8 mouse cellular contexts compared by ENCODE assay signal in genomic region chr10:22173335-22174189, GRCm38 (mm10). TPM values are rescaled to one million over a fixed set of nuclear protein-coding genes. Genes with fewer than 3 reads are reported as not detected.
DNase-seq lines count a peak whose midpoint lies in the region; ATAC-seq lines count a peak whose summit lies in the region.
"Not testable (repeated sequence)": the region's sequence is repeated elsewhere in the genome, so short reads cannot be mapped to it uniquely, and the experiment has no call there.
"Had no signal": no experiment of that assay in that cellular context is flagged by ENCODE, and none has a peak within 500 bp of the region (broad histone marks: within the 10 kb centered on the region; RNA-seq: fewer than 3 reads in every experiment).

No protein-coding gene starts in this region.

- H3K4me2 ChIP-seq in embryonic facial prominence, embryonic 12.5 days (replicated peaks): peak overlapping the region; percentile 35
- H3K4me2 ChIP-seq in forebrain, embryonic 15.5 days (replicated peaks); limb, embryonic 11.5 days (ENCODE audit: low read depth, severe bottlenecking); midbrain, embryonic 16.5 days (ENCODE audit: low read length): not testable (repeated sequence)
- H3K4me2 ChIP-seq in heart, embryonic 14.5 days (ENCODE audit: low read length): peak overlapping the region; percentile 44
- H3K4me2 ChIP-seq in intestine, embryonic 14.5 days (ENCODE audit: low read length): peak overlapping the region; percentile 33; the same call in 1 of the 2 replicates
- H3K4me2 ChIP-seq in lung, embryonic 16.5 days (ENCODE audit: low read depth, low read length): 0 out of 2 replicates have a peak overlapping the region, but pooled peaks have one; percentile 20

- 10% methylated on average over 13 of the region's 17 CpGs for WGBS in embryonic facial prominence, embryonic 12.5 days
- WGBS in forebrain, embryonic 15.5 days: 16% methylated on average over 11 of the region's 17 CpGs
- WGBS in heart, embryonic 14.5 days: 12% methylated on average over 11 of the region's 17 CpGs
- 16% methylated on average over 11 of the region's 17 CpGs for WGBS in intestine, embryonic 14.5 days
- 12% methylated on average over 11 of the region's 17 CpGs for WGBS in limb, embryonic 11.5 days
- WGBS in lung, embryonic 16.5 days: 15% methylated on average over 11 of the region's 17 CpGs
- WGBS in midbrain, embryonic 16.5 days: 17% methylated on average over 11 of the region's 17 CpGs

- not testable (repeated sequence) for H3K9ac ChIP-seq in embryonic facial prominence, embryonic 12.5 days; forebrain, embryonic 15.5 days (replicated peaks); heart, embryonic 14.5 days (ENCODE audit: low read length); intestine, embryonic 14.5 days (ENCODE audit: low read length); limb, embryonic 11.5 days (ENCODE audit: low read length); lung, embryonic 16.5 days (ENCODE audit: low read length); midbrain, embryonic 16.5 days (ENCODE audit: low read depth, low read length)

- DNase-seq in intestine, embryonic 14.5 days (ENCODE audit: low spot score): peak; percentile 54
- not testable (repeated sequence) for DNase-seq in limb, embryonic 11.5 days (ENCODE audit: low spot score)

- H3K4me1 ChIP-seq in embryonic facial prominence, embryonic 12.5 days; forebrain, embryonic 15.5 days; heart, embryonic 14.5 days (ENCODE audit: control insufficient read depth in 2 of 2, insufficient read depth in 2 of 2, low read length in 2 of 2); intestine, embryonic 14.5 days (replicated peaks; ENCODE audit: control insufficient read depth, insufficient read depth, low read length); limb, embryonic 11.5 days (ENCODE audit: control insufficient read depth, insufficient read depth, low read length); lung, embryonic 16.5 days (replicated peaks; ENCODE audit: control insufficient read depth, insufficient read depth, low read length); midbrain, embryonic 16.5 days (ENCODE audit: control insufficient read depth, insufficient read depth, low read length): not testable (repeated sequence)

- H3K36me3 ChIP-seq in embryonic facial prominence, embryonic 12.5 days; forebrain, embryonic 15.5 days; heart, embryonic 14.5 days (ENCODE audit: control insufficient read depth, insufficient read depth, low read length); intestine, embryonic 14.5 days (ENCODE audit: control insufficient read depth, insufficient read depth, low read length); limb, embryonic 11.5 days (ENCODE audit: control insufficient read depth, insufficient read depth, low read length); lung, embryonic 16.5 days (ENCODE audit: control insufficient read depth, insufficient read depth, low read length); midbrain, embryonic 16.5 days (ENCODE audit: control insufficient read depth, insufficient read depth, low read length): not testable (repeated sequence)

- 0 out of 2 replicates have a peak, but pooled peaks have one; percentile 22 for ATAC-seq in embryonic facial prominence, embryonic 12.5 days (ENCODE audit: insufficient number of reproducible peaks, insufficient read depth, low FRiP score, low TSS enrichment)
- peak; percentile 77 for ATAC-seq in forebrain, embryonic 15.5 days (replicated peaks)
- peak; percentile 39; the same call in 1 of the 2 replicates for ATAC-seq in heart, embryonic 14.5 days (ENCODE audit: insufficient number of reproducible peaks, insufficient read depth, low FRiP score, low read depth)
- peak; percentile 76; the same call in 1 of the 2 replicates for ATAC-seq in intestine, embryonic 14.5 days (replicated peaks; ENCODE audit: low FRiP score, low TSS enrichment, low read depth)
- peak; percentile 78; the same call in 1 of the 2 replicates for ATAC-seq in limb, embryonic 11.5 days (ENCODE audit: insufficient number of reproducible peaks, low FRiP score, low TSS enrichment, low read depth)
- ATAC-seq in lung, embryonic 16.5 days (ENCODE audit: low read depth): peak; percentile 72; the same call in 1 of the 2 replicates
- 0 out of 2 replicates have a peak, but pooled peaks have one; percentile 42 for ATAC-seq in midbrain, embryonic 16.5 days

- H3K9me3 ChIP-seq in embryonic facial prominence, embryonic 12.5 days; forebrain, embryonic 15.5 days; heart, embryonic 14.5 days (ENCODE audit: control insufficient read depth, low read length); intestine, embryonic 14.5 days (ENCODE audit: control insufficient read depth, low read length); limb, embryonic 11.5 days (ENCODE audit: control insufficient read depth, low read length); lung, embryonic 16.5 days (ENCODE audit: control insufficient read depth, low read length); midbrain, embryonic 16.5 days (replicated peaks; ENCODE audit: control insufficient read depth, low read length, poor library complexity, severe bottlenecking): not testable (repeated sequence)

- H3K27ac ChIP-seq in embryonic facial prominence, embryonic 12.5 days; forebrain, embryonic 15.5 days (replicated peaks); heart, embryonic 14.5 days (replicated peaks in 1 of 2; ENCODE audit: control insufficient read depth in 1 of 2, insufficient read depth in 1 of 2, low read depth in 2 of 2, low read length in 2 of 2); intestine, embryonic 14.5 days (ENCODE audit: low read depth); limb, embryonic 11.5 days (replicated peaks; ENCODE audit: low read depth, low read length); lung, embryonic 16.5 days (ENCODE audit: low read length); midbrain, embryonic 16.5 days (ENCODE audit: low read length): not testable (repeated sequence)

- not testable (repeated sequence) for H3K27me3 ChIP-seq in embryonic facial prominence, embryonic 12.5 days; forebrain, embryonic 15.5 days; heart, embryonic 14.5 days (ENCODE audit: control insufficient read depth, insufficient read depth, low read length); intestine, embryonic 14.5 days (replicated peaks; ENCODE audit: control insufficient read depth, insufficient read depth, low read length); limb, embryonic 11.5 days (ENCODE audit: control insufficient read depth, insufficient read depth, low read length); lung, embryonic 16.5 days (ENCODE audit: control insufficient read depth, insufficient read depth, low read depth, low read length); midbrain, embryonic 16.5 days (ENCODE audit: control insufficient read depth, insufficient read depth, low read depth, low read length)

- not testable (repeated sequence) for H3K4me3 ChIP-seq in embryonic facial prominence, embryonic 12.5 days; forebrain, embryonic 15.5 days; intestine, embryonic 14.5 days (ENCODE audit: low read depth, low read length); limb, embryonic 11.5 days (ENCODE audit: low read depth, low read length); midbrain, embryonic 16.5 days (ENCODE audit: low read depth, low read length)
- peak overlapping the region in 1 of 2 experiments; percentile 13; a peak in 3 of 4 replicates for H3K4me3 ChIP-seq in heart, embryonic 14.5 days (ENCODE audit: control insufficient read depth in 1 of 2, insufficient read depth in 1 of 2, low read depth in 1 of 2, low read length in 2 of 2)
- H3K4me3 ChIP-seq in lung, embryonic 16.5 days (ENCODE audit: low read length): peak overlapping the region; percentile 15; the same call in 1 of the 2 replicates

RNA-seq across cellular contexts. Expression of gene H60b, which starts 15.2 kb away (rescaled TPM):
- polyA plus RNA-seq in embryonic facial prominence, embryonic 12.5 days (2016; fragmentation: Nextera tagmentation; extraction: Ambion mirVana): 0.37 and 0.73 TPM in 2 replicates
- polyA plus RNA-seq in forebrain, embryonic 15.5 days (2015; fragmentation: Nextera tagmentation; extraction: Ambion mirVana): 0.28 TPM in 1 of 2 replicates, not detected in the other
- polyA plus RNA-seq in heart, embryonic 14.5 days (2014; fragmentation: Nextera tagmentation; extraction: Ambion mirVana): 0.19 and 0.75 TPM in 2 replicates
- 0.28 and 0.55 TPM in 2 replicates for polyA plus RNA-seq in intestine, embryonic 14.5 days (2014; fragmentation: Nextera tagmentation; extraction: Ambion mirVana)
- polyA plus RNA-seq in limb, embryonic 11.5 days (2014; fragmentation: Nextera tagmentation; extraction: Ambion mirVana): 0.18 and 0.23 TPM in 2 replicates
- polyA plus RNA-seq in lung, embryonic 16.5 days (2015; fragmentation: Nextera tagmentation; extraction: Ambion mirVana): 0.99 and 1.6 TPM in 2 replicates
- 0.35 and 0.57 TPM in 2 replicates for polyA plus RNA-seq in midbrain, embryonic 16.5 days (2015; fragmentation: Nextera tagmentation; extraction: Ambion mirVana)
- polyA plus RNA-seq: spleen, adult 2 months had no signal

RNA-seq across cellular contexts. Expression of gene Raet1e, which starts 15.2 kb away (rescaled TPM):
- polyA plus RNA-seq in embryonic facial prominence, embryonic 12.5 days (2016; fragmentation: Nextera tagmentation; extraction: Ambion mirVana): 8.6 and 8.9 TPM in 2 replicates
- 0.73 and 0.90 TPM in 2 replicates for polyA plus RNA-seq in forebrain, embryonic 15.5 days (2015; fragmentation: Nextera tagmentation; extraction: Ambion mirVana)
- polyA plus RNA-seq in heart, embryonic 14.5 days (2014; fragmentation: Nextera tagmentation; extraction: Ambion mirVana): 1.6 and 2.7 TPM in 2 replicates
- polyA plus RNA-seq in intestine, embryonic 14.5 days (2014; fragmentation: Nextera tagmentation; extraction: Ambion mirVana): 4.7 and 6.6 TPM in 2 replicates
- 13.6 and 14.3 TPM in 2 replicates for polyA plus RNA-seq in limb, embryonic 11.5 days (2014; fragmentation: Nextera tagmentation; extraction: Ambion mirVana)
- polyA plus RNA-seq in lung, embryonic 16.5 days (2015; fragmentation: Nextera tagmentation; extraction: Ambion mirVana): 9.0 and 10.8 TPM in 2 replicates
- 0.46 and 1.2 TPM in 2 replicates for polyA plus RNA-seq in midbrain, embryonic 16.5 days (2015; fragmentation: Nextera tagmentation; extraction: Ambion mirVana)

RNA-seq across cellular contexts. Expression of gene E030030I06Rik, which starts 24.5 kb away (rescaled TPM):
- 13.6 and 19.9 TPM in 2 replicates for polyA plus RNA-seq in embryonic facial prominence, embryonic 12.5 days (2016; fragmentation: Nextera tagmentation; extraction: Ambion mirVana)
- polyA plus RNA-seq in forebrain, embryonic 15.5 days (2015; fragmentation: Nextera tagmentation; extraction: Ambion mirVana): 4.3 and 5.5 TPM in 2 replicates
- polyA plus RNA-seq in heart, embryonic 14.5 days (2014; fragmentation: Nextera tagmentation; extraction: Ambion mirVana): 12.9 and 20.7 TPM in 2 replicates
- polyA plus RNA-seq in intestine, embryonic 14.5 days (2014; fragmentation: Nextera tagmentation; extraction: Ambion mirVana): 31.6 and 32.8 TPM in 2 replicates
- 16.5 and 17.0 TPM in 2 replicates for polyA plus RNA-seq in limb, embryonic 11.5 days (2014; fragmentation: Nextera tagmentation; extraction: Ambion mirVana)
- polyA plus RNA-seq in lung, embryonic 16.5 days (2015; fragmentation: Nextera tagmentation; extraction: Ambion mirVana): 24.5 and 31.4 TPM in 2 replicates
- polyA plus RNA-seq in midbrain, embryonic 16.5 days (2015; fragmentation: Nextera tagmentation; extraction: Ambion mirVana): 1.9 and 2.9 TPM in 2 replicates

Comparison
In these comparisons a context has a peak if more than half of its experiments do, and no peak if none do; other contexts are left out.
1. ATAC-seq: peak in every context shown above with its lines; median percentile 78 in limb, embryonic 11.5 days; 77 in forebrain, embryonic 15.5 days; 76 in intestine, embryonic 14.5 days; 72 in lung, embryonic 16.5 days; 42 in midbrain, embryonic 16.5 days; 39 in heart, embryonic 14.5 days; 22 in embryonic facial prominence, embryonic 12.5 days.